Mouse (Mus musculus): ENCODE data around the gene Selenon.

GRCm38 (mm10) chr4:134579620-134580019 lies 27.7 kb upstream of the Selenon start:
- TF ChIP-seq POLR2A (IDR thresholded peaks at IDR 0.05; ENCODE audit: extremely low read depth, insufficient read depth, low read length) (no peak), CTCF (IDR thresholded peaks at IDR 0.05; ENCODE audit: low read depth, low read length) (no peak)
